Mouse (Mus musculus): ENCODE results near the gene Ak3. TPM values are rescaled to one million over a fixed set of nuclear protein-coding genes. Genes with fewer than 3 reads are reported as not detected.

Ak3 gene
- polyA plus RNA-seq (2014; fragmentation: Nextera tagmentation; extraction: Ambion mirVana) = 96.7 and 97.2 TPM in 2 replicates

GRCm38 (mm10) chr19:29047334-29048170 lies at the start of gene Ak3:
Ak3 (minus strand) TSS chr19:29047961.
- ATAC-seq (ENCODE audit: low FRiP score) (peak; percentile 85), DNase-seq (ENCODE audit: low spot score, missing footprints) (peak; percentile 96)
- Histone ChIP-seq H3K4me3 (ENCODE audit: low read depth, low read length) (peak within 1 kb of the TSS; percentile 81), H3K36me3 (ENCODE audit: control insufficient read depth, insufficient read depth, low read length) (no peaks in the 10 kb centered on the region), H3K27me3 (ENCODE audit: control insufficient read depth, insufficient read depth, low read length) (no peaks in the 10 kb centered on the region), H3K9ac (ENCODE audit: low read length) (peak within 1 kb of the TSS; percentile 95), H3K4me1 (ENCODE audit: control insufficient read depth, insufficient read depth, low read length) (peaks cover 22% of the 10 kb centered on the region), H3K4me2 (peak within 1 kb of the TSS; percentile 77), H3K9me3 (ENCODE audit: control insufficient read depth, low read length) (no peaks in the 10 kb centered on the region), H3K27ac (ENCODE audit: low read depth, low read length) (peak within 1 kb of the TSS; percentile 84)
- WGBS = under 1% methylated on average over 56 of the region's 68 CpGs

DNA sequence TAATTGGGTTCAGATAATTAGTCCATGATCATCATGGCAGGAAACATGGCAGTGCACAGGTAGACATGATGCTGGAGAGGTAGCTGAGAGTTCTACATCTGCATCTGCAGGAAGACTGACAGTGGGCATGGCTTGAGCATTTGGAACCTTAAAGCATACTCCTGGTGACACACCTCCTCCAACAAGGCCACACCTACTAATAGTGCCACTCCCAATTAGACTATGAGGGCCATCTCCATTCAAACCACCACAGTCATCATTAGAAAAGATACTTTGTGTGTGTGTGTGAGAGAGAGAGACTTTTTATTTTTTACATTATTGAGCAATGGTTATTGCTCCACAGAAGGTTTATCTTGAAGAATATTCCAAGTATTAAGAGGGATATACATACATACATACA lies 44.4 kb upstream of the Ak3 start:
- H3K4me3 ChIP-seq (ENCODE audit: low read depth, low read length) = no peak overlapping the region
- ATAC-seq (ENCODE audit: low FRiP score) = no peak
- H3K4me2 ChIP-seq = no peak overlapping the region
- H3K36me3 ChIP-seq (ENCODE audit: control insufficient read depth, insufficient read depth, low read length) = no peaks in the 10 kb centered on the region
- H3K27me3 ChIP-seq (ENCODE audit: control insufficient read depth, insufficient read depth, low read length) = no peaks in the 10 kb centered on the region
- no peak overlapping the region for H3K9ac ChIP-seq (ENCODE audit: low read length)
- no peak overlapping the region for H3K27ac ChIP-seq (ENCODE audit: low read depth, low read length)
- no peaks in the 10 kb centered on the region for H3K9me3 ChIP-seq (ENCODE audit: control insufficient read depth, low read length)
- H3K4me1 ChIP-seq (ENCODE audit: control insufficient read depth, insufficient read depth, low read length) = no peaks in the 10 kb centered on the region
- DNase-seq (ENCODE audit: low spot score, missing footprints) = no peak

DNA sequence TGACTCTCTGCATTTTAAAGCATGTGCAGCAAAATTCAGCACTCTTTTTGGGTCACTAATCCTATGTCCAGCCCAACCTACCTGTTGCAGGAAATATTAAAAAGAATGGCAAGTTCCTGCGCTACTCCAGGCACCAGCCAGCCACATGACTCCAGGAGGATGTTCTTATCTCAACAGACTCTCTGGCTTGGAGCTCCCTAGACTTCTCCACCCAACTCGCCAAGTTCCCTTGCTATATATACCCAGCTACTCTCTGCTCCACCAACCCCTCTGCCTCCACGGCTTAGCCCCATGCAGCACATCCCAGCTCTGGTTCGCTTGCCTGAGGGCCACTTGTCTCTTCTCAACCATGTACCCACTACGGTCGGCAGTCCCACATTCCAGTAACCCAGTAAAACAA lies 40.9 kb upstream of the Ak3 start:
- no peak overlapping the region for H3K4me3 ChIP-seq (ENCODE audit: low read depth, low read length)
- H3K27me3 ChIP-seq (ENCODE audit: control insufficient read depth, insufficient read depth, low read length) = no peaks in the 10 kb centered on the region
- WGBS = 85% methylated on average over 6 of the region's 6 CpGs
- H3K4me1 ChIP-seq (ENCODE audit: control insufficient read depth, insufficient read depth, low read length) = no peaks in the 10 kb centered on the region
- no peak overlapping the region for H3K4me2 ChIP-seq
- ATAC-seq (ENCODE audit: low FRiP score) = no peak
- H3K27ac ChIP-seq (ENCODE audit: low read depth, low read length) = no peak overlapping the region
- no peak overlapping the region for H3K9ac ChIP-seq (ENCODE audit: low read length)
- no peaks in the 10 kb centered on the region for H3K36me3 ChIP-seq (ENCODE audit: control insufficient read depth, insufficient read depth, low read length)
- no peak for DNase-seq (ENCODE audit: low spot score, missing footprints)
- no peaks in the 10 kb centered on the region for H3K9me3 ChIP-seq (ENCODE audit: control insufficient read depth, low read length)

DNA sequence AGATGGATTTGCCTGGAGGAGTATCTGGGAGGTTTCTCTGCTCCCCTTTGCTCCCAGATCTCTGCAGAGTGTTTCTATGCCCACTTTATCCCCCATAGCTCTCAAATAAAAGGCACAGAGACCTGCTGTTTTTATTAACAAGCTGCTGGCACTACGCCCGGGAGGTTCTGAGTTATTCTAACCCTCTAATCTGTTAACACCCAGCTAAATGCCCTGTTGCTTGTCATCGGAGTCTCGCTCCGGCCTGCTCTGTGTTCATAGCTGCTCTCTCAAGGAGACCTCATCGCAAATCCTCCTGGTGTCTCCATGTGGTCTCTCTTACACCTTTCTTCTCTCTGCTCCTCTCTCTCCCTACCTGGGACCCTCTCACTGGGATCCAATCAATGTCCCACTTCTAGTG lies 27.0 kb upstream of the Ak3 start:
- Histone ChIP-seq H3K4me2 (no peak overlapping the region), H3K4me3 (ENCODE audit: low read depth, low read length) (no peak overlapping the region), H3K9me3 (ENCODE audit: control insufficient read depth, low read length) (no peaks in the 10 kb centered on the region), H3K27me3 (ENCODE audit: control insufficient read depth, insufficient read depth, low read length) (no peaks in the 10 kb centered on the region), H3K9ac (ENCODE audit: low read length) (no peak overlapping the region), H3K4me1 (ENCODE audit: control insufficient read depth, insufficient read depth, low read length) (no peaks in the 10 kb centered on the region), H3K36me3 (ENCODE audit: control insufficient read depth, insufficient read depth, low read length) (no peaks in the 10 kb centered on the region), H3K27ac (ENCODE audit: low read depth, low read length) (no peak overlapping the region)
- 81% methylated on average over 6 of the region's 6 CpGs for WGBS
- no peak for ATAC-seq (ENCODE audit: low FRiP score)
- DNase-seq (ENCODE audit: low spot score, missing footprints) = no peak

DNA sequence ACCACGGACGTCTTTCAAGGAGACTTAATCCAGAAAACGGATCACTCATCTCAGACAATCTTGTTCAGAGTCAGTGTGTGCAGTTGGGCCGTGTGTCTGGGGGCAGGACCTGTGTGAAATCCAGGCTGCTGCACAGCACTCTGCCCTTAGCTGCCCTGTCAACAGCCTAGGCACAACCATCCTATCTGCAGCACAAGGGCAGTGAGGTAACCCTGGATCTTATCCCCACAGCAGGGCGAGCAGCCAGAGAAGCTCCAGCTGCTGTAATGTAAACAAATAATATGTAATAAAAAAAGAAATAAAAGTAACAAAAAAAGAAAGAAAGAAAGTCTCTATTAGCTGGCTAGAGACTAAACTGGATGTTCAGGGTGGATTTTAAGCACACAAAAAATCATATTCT lies 21.4 kb upstream of the Ak3 start:
- H3K9ac ChIP-seq (ENCODE audit: low read length) = no peak overlapping the region
- no peaks in the 10 kb centered on the region for H3K36me3 ChIP-seq (ENCODE audit: control insufficient read depth, insufficient read depth, low read length)
- DNase-seq (ENCODE audit: low spot score, missing footprints) (peak; percentile 45), ATAC-seq (ENCODE audit: low FRiP score) (no peak)
- H3K9me3 ChIP-seq (ENCODE audit: control insufficient read depth, low read length) = no peaks in the 10 kb centered on the region
- WGBS = 85% methylated on average over 5 of the region's 5 CpGs
- no peak overlapping the region for H3K4me3 ChIP-seq (ENCODE audit: low read depth, low read length)
- 0 out of 2 replicates have a peak, but pooled peaks cover 3% of the 10 kb centered on the region for H3K4me1 ChIP-seq (ENCODE audit: control insufficient read depth, insufficient read depth, low read length)
- no peaks in the 10 kb centered on the region for H3K27me3 ChIP-seq (ENCODE audit: control insufficient read depth, insufficient read depth, low read length)
- no peak overlapping the region for H3K4me2 ChIP-seq
- H3K27ac ChIP-seq (ENCODE audit: low read depth, low read length) = no peak overlapping the region

DNA sequence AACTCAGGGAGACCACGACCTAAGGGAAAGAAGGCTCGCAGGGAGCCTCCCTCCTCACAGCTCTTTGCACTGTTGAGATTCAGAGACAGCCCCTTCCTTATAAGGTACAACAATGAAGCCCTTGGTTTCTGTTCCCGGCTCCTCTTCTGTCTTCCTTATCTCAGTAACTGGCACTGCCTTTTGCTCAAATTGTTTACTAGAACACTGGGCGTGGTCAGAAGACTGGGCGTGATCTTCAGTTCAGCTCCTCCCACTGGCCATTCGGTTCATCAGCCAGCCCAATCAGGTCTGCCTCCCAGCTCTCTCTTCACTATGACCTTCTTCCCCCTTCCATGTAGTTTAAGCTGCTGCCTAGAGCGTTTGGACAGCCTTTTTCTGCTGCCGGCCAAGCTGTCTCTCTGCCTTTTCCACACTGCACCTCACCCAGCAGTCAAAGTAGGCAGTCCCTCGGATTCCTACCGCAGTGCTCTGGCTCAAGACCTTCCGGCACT lies 19.3 kb upstream of the Ak3 start:
- Histone ChIP-seq H3K4me1 (ENCODE audit: control insufficient read depth, insufficient read depth, low read length) (peaks cover 3% of the 10 kb centered on the region; the same call in 1 of the 2 replicates), H3K9me3 (ENCODE audit: control insufficient read depth, low read length) (no peaks in the 10 kb centered on the region), H3K27me3 (ENCODE audit: control insufficient read depth, insufficient read depth, low read length) (no peaks in the 10 kb centered on the region; the same call in 1 of the 2 replicates), H3K36me3 (ENCODE audit: control insufficient read depth, insufficient read depth, low read length) (no peaks in the 10 kb centered on the region), H3K4me3 (ENCODE audit: low read depth, low read length) (0 out of 2 replicates have a peak overlapping the region, but pooled peaks have one; percentile 4), H3K4me2 (peak overlapping the region; percentile 28; the same call in 1 of the 2 replicates), H3K27ac (ENCODE audit: low read depth, low read length) (no peak overlapping the region), H3K9ac (ENCODE audit: low read length) (0 out of 2 replicates have a peak overlapping the region, but pooled peaks have one; percentile 33)
- 15% methylated on average over 11 of the region's 11 CpGs for WGBS
- ATAC-seq (ENCODE audit: low FRiP score) = peak; percentile 55; the same call in 1 of the 2 replicates
- peak; percentile 84 for DNase-seq (ENCODE audit: low spot score, missing footprints)

DNA sequence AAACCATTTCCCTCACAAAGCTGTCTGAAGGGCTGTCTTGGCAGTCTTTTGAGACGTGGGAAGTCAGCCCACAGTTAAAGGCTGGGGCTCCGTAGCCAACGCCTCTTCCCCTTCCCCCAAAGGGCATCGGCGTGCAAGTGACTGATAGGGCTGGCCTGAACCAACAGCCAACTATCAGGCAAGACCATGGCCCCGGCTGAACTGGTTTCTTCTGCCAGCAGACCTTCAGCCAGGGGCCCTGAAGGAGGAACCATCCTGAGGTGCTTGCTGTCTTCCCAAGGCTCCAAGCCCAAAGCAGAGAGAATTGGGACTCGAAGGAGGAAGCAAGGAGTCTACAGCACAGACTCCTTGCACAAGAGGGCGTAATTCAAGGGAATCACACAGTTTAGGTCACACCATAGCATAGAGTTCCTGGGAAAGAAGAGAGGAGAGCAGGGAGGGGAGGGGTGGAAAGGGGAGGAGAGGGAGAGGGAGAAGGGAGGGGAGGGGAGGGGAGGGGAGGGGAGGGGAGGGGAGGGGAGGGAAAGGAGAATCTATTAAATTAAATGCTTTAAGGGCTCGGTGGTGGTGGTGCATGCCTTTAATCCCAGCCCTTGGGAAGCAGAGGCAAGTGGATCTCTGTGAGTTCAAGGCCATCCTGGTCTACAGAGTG lies 16.8 kb upstream of the Ak3 start:
- no peaks in the 10 kb centered on the region; the same call in 1 of the 2 replicates for H3K27me3 ChIP-seq (ENCODE audit: control insufficient read depth, insufficient read depth, low read length)
- 0 out of 2 replicates have a peak, but pooled peaks have one; percentile 35 for ATAC-seq (ENCODE audit: low FRiP score)
- no peak overlapping the region for H3K4me2 ChIP-seq
- H3K9ac ChIP-seq (ENCODE audit: low read length) = no peak overlapping the region
- H3K4me1 ChIP-seq (ENCODE audit: control insufficient read depth, insufficient read depth, low read length) = peaks cover 7% of the 10 kb centered on the region; the same call in 1 of the 2 replicates
- no peak overlapping the region for H3K27ac ChIP-seq (ENCODE audit: low read depth, low read length)
- no peak overlapping the region for H3K4me3 ChIP-seq (ENCODE audit: low read depth, low read length)
- no peaks in the 10 kb centered on the region for H3K9me3 ChIP-seq (ENCODE audit: control insufficient read depth, low read length)
- peak; percentile 83 for DNase-seq (ENCODE audit: low spot score, missing footprints)
- 67% methylated on average over 9 of the region's 9 CpGs for WGBS
- no peaks in the 10 kb centered on the region for H3K36me3 ChIP-seq (ENCODE audit: control insufficient read depth, insufficient read depth, low read length)

- no peak overlapping the region for H3K9ac ChIP-seq (ENCODE audit: low read length)
- 18% methylated on average over 18 of the region's 18 CpGs for WGBS
- no peaks in the 10 kb centered on the region for H3K9me3 ChIP-seq (ENCODE audit: control insufficient read depth, low read length)
- DNase-seq (ENCODE audit: low spot score, missing footprints) = peak; percentile 99
- H3K27ac ChIP-seq (ENCODE audit: low read depth, low read length) = no peak overlapping the region
- H3K4me1 ChIP-seq (ENCODE audit: control insufficient read depth, insufficient read depth, low read length) = peaks cover 7% of the 10 kb centered on the region; the same call in 1 of the 2 replicates
- H3K36me3 ChIP-seq (ENCODE audit: control insufficient read depth, insufficient read depth, low read length) = no peaks in the 10 kb centered on the region
- no peaks in the 10 kb centered on the region; the same call in 1 of the 2 replicates for H3K27me3 ChIP-seq (ENCODE audit: control insufficient read depth, insufficient read depth, low read length)
- peak overlapping the region; percentile 24; the same call in 1 of the 2 replicates for H3K4me2 ChIP-seq
- ATAC-seq (ENCODE audit: low FRiP score) = peak; percentile 78
- no peak overlapping the region for H3K4me3 ChIP-seq (ENCODE audit: low read depth, low read length)
Measured at GRCm38 (mm10) chr19:29063577-29064363, 16.0 kb upstream of the Ak3 start.

All from midbrain, embryonic 11.5 days (tissue).